Mouse (Mus musculus) left cerebral cortex, postnatal 10 days (tissue): ENCODE measurements around the gene Hoxa3. TPM values are rescaled to one million over a fixed set of nuclear protein-coding genes. Genes with fewer than 3 reads are reported as not detected.

ENCODE experiments used
- DNase-seq, 2 experiments: peaks; one replicate each; pipeline ENCODE4 v3.0.0; 2021 to 2022; ENCODE audit warnings: low spot score in 2 of 2, mixed read lengths in 1 of 2; ENCODE audit errors: extremely low spot score in 1 of 2
- intact Hi-C: fragments of 180-260 bp; cut with DNase I; formaldehyde crosslinking; loops from one replicate; pipeline ENCODE4 v1.15.1; 2025
- total RNA-seq, 2 experiments: library from RNA; stranded (reverse); gene quantifications; 2 replicates each; pipeline ENCODE4 v1.2.3; 2021

The Hoxa3 gene
- total RNA-seq, 2 experiments from 2014 or later, result not detected

DNA sequence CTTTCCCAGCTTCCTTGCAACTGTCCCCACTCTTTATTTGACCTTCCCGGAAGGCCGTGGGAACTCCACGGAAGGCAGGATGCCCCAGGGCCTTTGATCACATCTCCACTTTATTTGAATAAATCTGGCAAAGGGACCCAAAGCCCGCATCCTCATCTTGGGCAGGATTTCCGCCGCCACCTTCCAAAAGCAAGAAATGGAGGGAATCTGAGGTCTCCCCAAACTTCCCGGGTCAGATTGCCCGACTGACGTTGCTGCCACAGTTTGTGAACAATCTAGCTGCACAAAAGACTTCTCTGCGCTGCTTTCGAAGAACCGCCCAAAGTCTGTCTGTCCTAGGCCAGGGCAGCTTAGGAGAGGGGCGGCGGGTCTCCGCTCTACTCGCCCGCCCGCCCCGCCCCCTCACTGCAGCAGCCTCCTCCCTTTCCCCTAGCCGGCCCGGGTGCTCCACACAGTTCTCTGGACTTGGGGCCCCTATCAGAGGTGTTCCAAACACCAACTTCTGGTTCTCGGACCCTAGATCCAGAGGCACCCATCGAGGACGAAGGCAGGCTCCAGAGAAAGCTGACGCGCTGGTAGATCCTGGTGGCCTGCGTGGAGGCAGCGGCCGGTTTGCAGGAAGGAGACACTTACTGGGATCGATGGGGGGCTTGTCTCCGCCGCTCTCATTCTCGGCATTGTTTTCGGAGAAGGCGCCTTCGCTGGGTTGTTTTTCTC lies 11.9 kb upstream of the Hoxa3 start:
- peak in 1 of 2 experiments; percentile 7 for DNase-seq
- intact Hi-C loops, result loop anchor here (5.0 to 10.0 kb wide), 2 partner anchors 353 to 1410 kb away; no protein-coding TSS in a partner anchor

DNA sequence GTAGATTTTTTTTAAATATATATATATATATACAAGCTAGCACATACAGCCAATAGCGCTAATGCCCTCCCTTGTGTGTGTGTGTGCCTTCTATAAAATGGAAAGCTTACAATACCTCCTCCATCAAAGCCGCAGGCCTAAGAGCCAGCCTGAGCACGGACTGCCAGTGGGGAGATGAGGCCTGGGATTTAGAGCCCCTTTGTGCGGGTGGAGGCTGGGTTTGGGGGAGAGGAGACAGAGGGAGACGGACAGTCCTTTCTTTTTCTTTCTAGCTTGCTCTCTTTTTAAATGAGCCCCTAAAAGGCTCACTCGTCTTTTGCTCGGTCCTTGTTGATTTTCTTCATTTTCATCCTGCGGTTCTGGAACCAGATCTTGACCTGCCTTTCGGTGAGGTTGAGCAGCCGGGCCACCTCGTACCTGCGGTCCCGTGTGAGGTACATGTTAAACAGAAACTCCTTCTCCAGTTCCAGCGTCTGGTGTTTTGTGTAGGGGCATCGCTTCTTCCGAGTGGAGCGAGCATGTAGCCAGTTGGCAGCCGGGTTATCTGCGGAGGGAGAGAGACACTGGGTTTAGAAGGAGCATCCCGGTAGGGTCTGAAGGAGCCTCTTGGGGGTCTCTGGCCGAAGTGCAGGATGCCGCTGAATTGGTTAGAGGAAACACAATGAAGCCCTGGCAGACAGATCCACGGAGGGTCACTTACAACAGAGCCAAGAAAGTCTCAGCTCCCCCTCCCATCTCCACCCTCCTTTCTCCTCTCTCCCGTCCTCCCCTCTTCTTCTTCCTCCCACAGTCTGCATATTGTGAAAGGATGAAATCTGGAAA lies 11.0 kb upstream of the Hoxa3 start:
- DNase-seq, result no peak

GRCm38 (mm10) chr6:52222729-52223128 lies 9.6 kb upstream of the Hoxa3 start:
- intact Hi-C loops, result loop anchor here (5.0 to 10.0 kb wide), 2 partner anchors 350 to 1408 kb away; no protein-coding TSS in a partner anchor
- DNase-seq, result no peak

More for the DNA sequence above, 11.0 kb upstream of the Hoxa3 start:
- intact Hi-C loops, result loop anchor here (5.0 to 10.0 kb wide), 2 partner anchors 352 to 1409 kb away; no protein-coding TSS in a partner anchor

DNA sequence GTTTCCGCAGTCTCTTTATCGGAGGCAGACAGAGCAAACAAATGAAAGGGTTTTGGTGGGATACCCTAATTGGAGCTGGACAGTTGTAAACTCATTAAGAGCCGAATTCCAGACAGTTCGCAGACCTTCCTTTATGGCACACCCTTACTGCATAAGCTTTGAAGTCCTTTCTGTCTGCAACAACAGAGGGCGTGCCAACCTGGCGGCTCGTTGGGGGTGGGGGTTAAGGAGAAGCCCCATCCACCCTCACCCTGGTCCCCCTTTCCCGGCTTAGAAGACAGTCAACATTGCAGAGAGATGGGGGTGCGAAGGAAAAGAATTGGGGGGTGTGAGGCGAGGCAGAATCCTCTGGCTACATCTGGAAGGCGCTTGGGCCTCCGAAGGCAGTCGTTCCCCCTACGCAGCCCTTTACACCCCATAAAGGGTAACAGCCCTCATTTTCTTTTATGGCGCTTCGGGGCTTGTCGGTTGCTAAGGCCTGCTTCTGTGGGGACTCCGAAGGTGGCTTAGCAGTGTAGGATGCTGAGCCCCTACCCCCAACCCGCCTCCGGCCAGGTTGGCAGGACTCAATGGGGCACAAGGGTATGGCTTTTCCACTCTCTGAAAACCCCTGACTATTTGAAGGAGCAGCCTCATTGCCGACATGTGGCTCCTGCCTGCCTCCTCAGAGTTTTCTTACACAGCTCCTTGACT lies 9.0 kb upstream of the Hoxa3 start:
- intact Hi-C loops, result loop anchor here (2.0 to 10.0 kb wide), 3 partner anchors 350 to 1407 kb away; no protein-coding TSS in a partner anchor
- no peak for DNase-seq

DNA sequence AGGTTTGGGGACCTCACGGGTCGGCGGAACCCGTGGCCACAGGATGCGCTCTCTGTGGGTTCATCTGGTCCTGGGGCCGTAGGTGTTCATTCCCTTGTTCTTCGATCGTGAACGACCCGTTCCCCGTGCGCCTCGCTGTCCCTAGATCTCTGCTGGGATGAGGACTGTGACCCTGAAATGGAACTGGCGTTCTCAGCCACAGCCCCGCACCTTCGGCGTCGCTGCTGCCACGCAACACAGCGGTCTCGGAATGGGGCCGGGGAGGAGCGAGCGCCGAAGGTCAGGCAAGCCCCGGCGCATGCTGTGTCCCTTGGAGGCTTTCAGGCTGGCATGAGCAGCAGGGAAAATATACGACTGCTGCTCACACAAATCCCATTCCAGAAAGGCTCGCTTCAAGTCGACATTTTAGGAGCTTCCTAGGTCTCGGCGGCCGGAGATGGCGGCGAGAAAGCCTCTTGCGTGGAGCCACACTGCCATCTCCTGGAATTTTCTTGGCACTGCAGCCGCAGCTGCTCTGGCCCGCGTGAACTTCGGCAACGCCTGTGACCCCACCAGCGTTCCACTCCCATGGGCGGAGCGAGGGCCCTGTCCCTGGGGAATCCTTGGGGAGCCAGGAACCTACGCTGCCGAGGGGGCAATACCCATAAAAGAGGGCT lies 8.3 kb upstream of the Hoxa3 start, which contains the start of gene Hoxa7:
Hoxa7 (minus strand) TSS at position 518 of the 656 bp plus-strand sequence.
- peak; percentile 65 to 80 for DNase-seq
- intact Hi-C loops, result loop anchor here (2.0 to 10.0 kb wide), 3 partner anchors 349 to 1407 kb away; no protein-coding TSS in a partner anchor

DNA sequence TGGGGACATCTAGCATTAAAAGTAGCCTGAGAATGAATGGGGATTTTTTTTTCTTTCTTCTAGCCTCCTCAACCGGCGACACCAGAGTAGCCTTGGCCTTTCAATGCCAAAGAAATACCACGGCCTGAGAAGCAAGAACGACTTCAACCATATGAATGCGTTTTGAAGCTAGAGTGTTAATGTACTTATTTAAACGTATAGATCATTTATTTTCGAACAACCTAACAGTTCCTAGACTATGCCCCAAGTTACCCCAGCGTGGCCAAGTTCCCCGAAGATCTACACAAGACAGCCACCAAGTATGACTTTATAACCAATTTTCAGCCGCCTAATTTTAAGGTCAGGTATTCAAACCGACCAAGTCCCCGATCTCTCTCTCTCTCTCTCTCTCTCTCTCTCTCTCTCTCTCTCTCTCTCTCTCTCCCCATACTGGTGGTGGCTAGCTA lies 7.8 kb upstream of the Hoxa3 start:
- DNase-seq, result no peak
- intact Hi-C loops, result loop anchor here (2.0 to 10.0 kb wide), 3 partner anchors 349 to 1406 kb away; no protein-coding TSS in a partner anchor

DNA sequence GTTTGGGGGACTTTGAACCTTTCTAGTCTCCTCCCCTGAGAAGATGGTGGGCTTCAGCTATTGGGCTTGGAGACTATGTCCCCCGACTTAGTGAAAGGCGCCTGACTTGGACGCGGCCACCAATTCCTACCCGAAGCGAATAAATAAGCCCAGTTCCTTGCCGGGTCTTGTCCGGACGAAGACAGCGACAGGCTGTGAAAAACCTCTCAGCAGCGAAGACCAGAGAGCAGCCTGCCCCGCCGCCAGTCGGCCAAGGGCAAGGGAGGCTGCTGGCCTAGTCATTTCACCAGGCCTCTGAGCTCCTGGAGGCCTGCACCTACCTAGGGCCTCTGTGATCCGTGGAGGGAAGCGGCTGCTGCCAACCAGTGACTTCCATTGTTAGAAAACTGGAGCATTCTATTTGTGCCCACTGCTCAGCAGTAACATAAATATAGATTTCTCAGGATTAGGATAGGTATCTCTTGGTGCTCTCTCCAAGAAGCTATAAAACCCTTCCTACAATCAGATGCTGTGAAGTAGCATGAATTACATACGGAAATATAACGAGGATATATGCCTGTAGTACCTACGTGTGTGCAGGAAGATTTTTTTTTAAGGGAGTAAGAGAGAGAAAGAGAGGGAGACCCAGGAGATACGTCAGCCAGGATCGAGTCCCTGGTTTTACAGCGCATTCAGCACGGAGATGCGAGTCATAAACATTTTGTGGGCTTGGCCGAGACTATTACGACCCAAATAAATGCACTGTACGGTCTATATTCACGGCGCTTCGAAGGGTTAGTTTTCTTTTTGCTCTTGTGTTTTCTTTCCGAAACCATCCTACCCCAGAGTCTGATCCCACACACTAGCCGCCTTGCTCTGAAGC lies 7.1 kb upstream of the Hoxa3 start:
- no peak for DNase-seq
- intact Hi-C loops, result loop anchor here (2.0 to 10.0 kb wide), 3 partner anchors 348 to 1405 kb away; no protein-coding TSS in a partner anchor

- DNase-seq, result no peak
Measured at GRCm38 (mm10) chr6:52219234-52219942, 6.3 kb upstream of the Hoxa3 start.

GRCm38 (mm10) chr6:52218643-52219215 lies 5.6 kb upstream of the Hoxa3 start:
- DNase-seq, result no peak

More at GRCm38 (mm10) chr6:52219234-52219942, 6.3 kb upstream of the Hoxa3 start:
- intact Hi-C loops, result loop anchor here (5.0 kb wide), 1 partner anchor 1037 kb away; no protein-coding TSS in a partner anchor

DNA sequence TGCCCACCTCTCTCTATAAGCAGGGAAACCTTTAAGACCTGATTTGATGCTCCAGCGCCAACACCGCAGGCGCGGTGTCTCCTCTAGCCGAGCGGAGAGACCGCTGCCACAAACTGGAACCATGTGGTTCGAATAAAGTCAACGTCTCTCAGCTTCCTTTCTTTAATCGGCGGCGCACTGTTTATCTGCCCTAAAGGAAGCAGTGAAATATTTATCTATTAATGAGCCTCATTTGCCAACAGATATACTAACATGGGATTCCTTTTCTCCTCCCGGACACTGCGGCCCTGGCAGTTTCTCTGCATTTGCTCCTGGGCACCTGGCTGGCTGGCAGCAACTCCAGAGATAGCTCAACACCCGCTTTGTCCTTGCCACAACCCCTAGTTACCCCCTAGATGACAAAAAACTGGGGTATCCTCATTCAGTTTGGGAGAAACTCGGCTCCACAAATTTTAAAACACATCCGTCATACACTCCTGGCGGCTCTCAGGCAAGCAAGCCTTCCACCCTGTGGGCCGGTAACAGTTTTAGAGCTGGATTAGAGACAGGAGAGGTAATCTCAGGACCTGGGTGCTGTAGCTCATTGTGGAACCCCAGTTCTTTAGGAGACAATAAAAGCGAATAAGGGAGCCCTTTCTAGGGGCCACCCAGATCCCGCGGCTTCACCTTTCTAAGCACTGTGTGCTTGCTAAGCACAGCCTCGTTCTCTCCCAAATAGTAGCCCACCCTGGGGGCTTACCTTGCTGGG lies 4.9 kb upstream of the Hoxa3 start:
- DNase-seq, result no peak
- intact Hi-C loops, result loop anchor here (5.0 kb wide), 1 partner anchor 1036 kb away; no protein-coding TSS in a partner anchor

More at GRCm38 (mm10) chr6:52218643-52219215, 5.6 kb upstream of the Hoxa3 start:
- intact Hi-C loops, result loop anchor here (5.0 kb wide), 1 partner anchor 1036 kb away; no protein-coding TSS in a partner anchor

DNA sequence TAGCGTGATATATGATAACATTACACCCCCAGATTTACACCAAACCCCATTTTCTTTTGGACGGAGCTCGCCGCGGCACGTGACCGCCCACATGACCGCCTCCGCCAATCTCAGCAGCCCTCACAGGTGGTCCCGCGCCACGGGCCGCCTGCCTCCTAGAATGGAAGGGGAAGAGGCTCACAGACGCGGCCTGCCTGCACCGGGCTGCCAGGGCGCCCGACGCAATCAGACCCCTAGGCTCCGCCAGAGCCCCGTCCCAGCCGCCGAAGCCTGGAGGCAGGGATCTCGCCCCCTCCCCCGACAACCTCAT lies 4.3 kb upstream of the Hoxa3 start:
- intact Hi-C loops, result loop anchor here (5.0 kb wide), 1 partner anchor 1035 kb away; no protein-coding TSS in a partner anchor
- no peak for DNase-seq

- intact Hi-C loops, result loop anchor here (5.0 kb wide), 1 partner anchor 1035 kb away; no protein-coding TSS in a partner anchor
- DNase-seq, result no peak
Measured at GRCm38 (mm10) chr6:52216691-52217458, 3.7 kb upstream of the Hoxa3 start.

GRCm38 (mm10) chr6:52215771-52216535 lies 2.8 kb upstream of the Hoxa3 start:
- intact Hi-C loops, result loop anchor here (5.0 kb wide), 1 partner anchor 1034 kb away; no protein-coding TSS in a partner anchor

DNA sequence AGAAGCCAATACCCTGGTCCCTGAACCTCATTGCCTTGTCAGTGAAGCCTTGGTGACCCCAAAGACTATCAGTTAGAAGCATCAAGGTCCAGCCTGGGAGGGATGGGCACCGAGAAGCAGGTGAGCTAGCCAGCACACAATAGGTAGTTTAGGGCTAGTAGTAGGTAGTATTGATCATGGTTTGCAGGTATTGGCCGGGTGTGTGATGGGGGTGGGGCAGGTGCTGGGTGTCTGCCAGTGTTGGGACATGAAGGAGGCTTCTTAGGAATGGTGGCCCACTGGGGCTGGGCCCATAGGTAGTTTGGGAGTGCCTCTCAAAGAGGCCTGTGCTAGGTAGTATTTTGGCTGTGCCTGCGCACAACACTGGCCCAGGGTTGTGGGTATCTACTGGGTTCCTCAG lies 1.9 kb upstream of the Hoxa3 start:
- intact Hi-C loops, result loop anchor here (5.0 kb wide), 1 partner anchor 1033 kb away; no protein-coding TSS in a partner anchor

More at GRCm38 (mm10) chr6:52215771-52216535, 2.8 kb upstream of the Hoxa3 start:
- DNase-seq, result no peak

More for the DNA sequence above, 1.9 kb upstream of the Hoxa3 start:
- DNase-seq, result no peak
